Mouse (Mus musculus) limb, embryonic 14.5 days (tissue): ENCODE data around the gene Shld1. TPM values are rescaled to one million over a fixed set of nuclear protein-coding genes. Genes with fewer than 3 reads are reported as not detected.

ENCODE experiments used
- ATAC-seq: fragments of 200-750 bp; cut with Nextera tagmentation; 2 replicates; pipeline ENCODE4 v1.8.0; 2017; ENCODE audit warnings: low read depth, moderate number of reproducible peaks, moderate TSS enrichment; ENCODE audit not compliant: low FRiP score
- DNase-seq: peaks from one replicate; pipeline ENCODE4 v3.0.0-alpha.2; 2015; ENCODE audit warnings: low spot score
- H3K27ac ChIP-seq: fragments of 300-500 bp; sonication (generic); replicated peaks from 2 replicates; pipeline ENCODE4 v1.5.1; 2014; ENCODE audit warnings: low read depth, mild to moderate bottlenecking, low read length, moderate library complexity, mixed read lengths
- H3K27me3 ChIP-seq: fragments of 300-500 bp; sonication (generic); 2 replicates; pipeline ENCODE4 v1.6.1; 2014; ENCODE audit warnings: low read length, mixed read lengths; ENCODE audit not compliant: control insufficient read depth, insufficient read depth
- H3K36me3 ChIP-seq: fragments of 300-500 bp; sonication (generic); 2 replicates; pipeline ENCODE4 v1.6.1; 2014; ENCODE audit warnings: mild to moderate bottlenecking, low read length, moderate library complexity, mixed read lengths; ENCODE audit not compliant: control insufficient read depth, insufficient read depth
- H3K4me1 ChIP-seq: fragments of 300-500 bp; sonication (generic); 2 replicates; pipeline ENCODE4 v1.6.1; 2014; ENCODE audit warnings: antibody characterized with exemption, low read length, mixed read lengths; ENCODE audit not compliant: control insufficient read depth, insufficient read depth
- H3K4me2 ChIP-seq: fragments of 300-500 bp; sonication (generic); replicated peaks from 2 replicates; pipeline ENCODE4 v1.6.1; 2014; ENCODE audit warnings: low read depth, mild to moderate bottlenecking, low read length, moderate library complexity; ENCODE audit not compliant: severe bottlenecking
- H3K4me3 ChIP-seq: fragments of 300-500 bp; sonication (generic); replicated peaks from 2 replicates; pipeline ENCODE4 v1.5.1; 2014; ENCODE audit warnings: low read length
- H3K9ac ChIP-seq: fragments of 300-500 bp; sonication (generic); 2 replicates; pipeline ENCODE4 v1.6.1; 2014; ENCODE audit warnings: mild to moderate bottlenecking, low read depth, low read length, moderate library complexity; ENCODE audit not compliant: severe bottlenecking
- H3K9me3 ChIP-seq: fragments of 300-500 bp; sonication (generic); 2 replicates; pipeline ENCODE4 v1.6.1; 2016; ENCODE audit warnings: low read length; ENCODE audit not compliant: control insufficient read depth
- POLR2A ChIP-seq: fragments of 200-500 bp; IDR thresholded peaks from 2 replicates; pipeline ENCODE4 v1.8.0; 2012; ENCODE audit warnings: inconsistent platforms, mild to moderate bottlenecking, moderate library complexity, borderline replicate concordance; ENCODE audit not compliant: insufficient read depth, insufficient read length; ENCODE audit errors: extremely low read depth
- WGBS: fragments of 180-500 bp; shearing (Covaris S2); extraction: QIAGEN DNeasy Blood & Tissue Kit; methylation state at CpG from one replicate; pipeline ENCODE4 v1.1.7; 2014; 5-methylcytosine and 5-hydroxymethylcytosine counted together
- polyA plus RNA-seq, 2 experiments: library from polyadenylated mRNA; depleted of rRNA in 1 of 2; stranded (reverse) in 1 of 2; unstranded in 1 of 2; fragments of >200 nt; fragmentation: Nextera tagmentation in 1 of 2; extraction: Ambion mirVana in 1 of 2; gene quantifications; 2 replicates each; pipeline versions ENCODE4 v1.2.1 to v1.2.3; 2012 to 2014

Gene Shld1
- polyA plus RNA-seq, 2 experiments: 16.3 to 20.5 TPM

GRCm38 (mm10) chr2:132646856-132647745 is 39.6 kb upstream of the Shld1 start:
- Histone ChIP-seq H3K27ac (no peak overlapping the region), H3K27me3 (no peaks in the 10 kb centered on the region), H3K4me1 (no peaks in the 10 kb centered on the region), H3K4me2 (no peak overlapping the region), H3K36me3 (no peaks in the 10 kb centered on the region), H3K4me3 (no peak overlapping the region), H3K9me3 (no peaks in the 10 kb centered on the region), H3K9ac (no peak overlapping the region)
- ATAC-seq: no peak
- no peak for DNase-seq
- 55% methylated on average over 17 of the region's 17 CpGs for WGBS
- TF ChIP-seq POLR2A: no peak

GRCm38 (mm10) chr2:132649352-132649870 is 37.3 kb upstream of the Shld1 start:
- Histone ChIP-seq H3K9ac (no peak overlapping the region), H3K4me3 (no peak overlapping the region), H3K4me2 (no peak overlapping the region), H3K36me3 (no peaks in the 10 kb centered on the region), H3K9me3 (no peaks in the 10 kb centered on the region), H3K27me3 (no peaks in the 10 kb centered on the region), H3K4me1 (peaks cover 9% of the 10 kb centered on the region), H3K27ac (no peak overlapping the region)
- no peak for TF ChIP-seq POLR2A
- WGBS: 81% methylated on average over 10 of the region's 10 CpGs
- ATAC-seq (no peak), DNase-seq (no peak)

- Histone ChIP-seq H3K36me3 (no peaks in the 10 kb centered on the region), H3K27ac (no peak overlapping the region), H3K4me3 (no peak overlapping the region), H3K9me3 (no peaks in the 10 kb centered on the region), H3K4me2 (no peak overlapping the region), H3K4me1 (peaks cover 9% of the 10 kb centered on the region), H3K27me3 (no peaks in the 10 kb centered on the region), H3K9ac (no peak overlapping the region)
- no peak for TF ChIP-seq POLR2A
- ATAC-seq (no peak), DNase-seq (no peak)
- WGBS: 44% methylated on average over 2 of the region's 2 CpGs
Observed at GRCm38 (mm10) chr2:132650546-132650945, 36.2 kb upstream of the Shld1 start.

DNA sequence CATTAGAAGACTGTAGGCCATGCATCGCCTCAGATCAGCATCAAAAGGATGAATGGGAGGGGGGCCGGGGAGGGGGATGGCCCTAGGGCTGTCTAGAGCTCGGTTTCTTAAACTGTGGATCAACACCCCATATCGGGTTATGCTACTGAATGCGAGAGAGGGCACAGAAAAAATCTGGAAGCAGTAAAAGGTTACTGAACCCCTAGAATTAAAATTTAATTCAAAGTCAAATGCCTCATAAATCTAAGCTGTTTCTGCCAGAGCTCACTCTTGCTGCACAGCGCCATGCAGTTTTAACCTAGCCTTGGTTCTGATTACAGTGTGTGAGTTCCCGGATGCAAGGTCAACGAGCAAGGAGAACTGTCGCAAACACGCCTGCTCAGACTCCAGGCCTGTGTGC is 34.3 kb upstream of the Shld1 start:
- Histone ChIP-seq H3K36me3 (no peaks in the 10 kb centered on the region), H3K9me3 (no peaks in the 10 kb centered on the region), H3K4me1 (peaks cover 9% of the 10 kb centered on the region), H3K4me2 (no peak overlapping the region; the same call in 1 of the 2 replicates), H3K27me3 (no peaks in the 10 kb centered on the region), H3K27ac (peak overlapping the region; percentile 55), H3K9ac (peak overlapping the region; percentile 28; the same call in 1 of the 2 replicates), H3K4me3 (no peak overlapping the region)
- no peak for TF ChIP-seq POLR2A
- WGBS: 4% methylated on average over 10 of the region's 10 CpGs
- DNase-seq (peak; percentile 39), ATAC-seq (peak; percentile 86)

GRCm38 (mm10) chr2:132654834-132655495 is 31.8 kb upstream of the Shld1 start:
- DNase-seq (no peak), ATAC-seq (no peak)
- H3K36me3 ChIP-seq: no peaks in the 10 kb centered on the region
- H3K4me1 ChIP-seq: peaks cover 9% of the 10 kb centered on the region
- no peak overlapping the region for H3K4me2 ChIP-seq
- H3K9ac ChIP-seq: no peak overlapping the region
- H3K9me3 ChIP-seq: no peaks in the 10 kb centered on the region
- no peak for TF ChIP-seq POLR2A
- H3K27ac ChIP-seq: no peak overlapping the region
- H3K4me3 ChIP-seq: no peak overlapping the region
- no peaks in the 10 kb centered on the region for H3K27me3 ChIP-seq
- 80% methylated on average over 6 of the region's 6 CpGs for WGBS
